Mouse (Mus musculus) E14TG2a.4 (cell line): ENCODE results near the gene Trip12.

Experiments used
- CTCF ChIP-seq: conservative IDR thresholded peaks from 2 replicates; pipeline ENCODE4 v1.5.1; 2014; ENCODE audit warnings: low read length
- NANOG ChIP-seq: IDR thresholded peaks from 2 replicates; pipeline ENCODE4 v1.6.1; 2014; ENCODE audit warnings: borderline replicate concordance, low read length, mixed read lengths
- POU5F1 ChIP-seq: IDR thresholded peaks from 2 replicates; pipeline ENCODE4 v1.6.1; 2014; ENCODE audit warnings: low read length, borderline replicate concordance

GRCm38 (mm10) chr1:84851512-84852235 lies 11.4 kb upstream of the Trip12 start:
- TF ChIP-seq CTCF (no peak), NANOG (no peak), POU5F1 (no peak)
